Mouse (Mus musculus) myocyte (in vitro differentiated cells): Measurements from ENCODE around the gene Ptprj.

Experiments used
- E2F4 ChIP-seq: IDR thresholded peaks from one replicate; pipeline ENCODE4 v1.6.1; 2011; ENCODE audit warnings: mild to moderate bottlenecking, control low read depth, moderate library complexity; ENCODE audit not compliant: insufficient read depth
- MAX ChIP-seq: IDR thresholded peaks from one replicate; pipeline ENCODE4 v1.6.1; 2011; ENCODE audit warnings: low read depth, mild to moderate bottlenecking, control low read depth
- POLR2A ChIP-seq: IDR thresholded peaks from one replicate; pipeline ENCODE4 v1.6.1; 2011; ENCODE audit warnings: low read depth, mild to moderate bottlenecking, control low read depth, moderate library complexity; ENCODE audit not compliant: insufficient read length
- POLR2AphosphoS2 ChIP-seq: IDR thresholded peaks from one replicate; pipeline ENCODE4 v1.6.1; 2011; ENCODE audit warnings: low read depth, control low read depth; ENCODE audit not compliant: insufficient read length
- SRF ChIP-seq: IDR thresholded peaks from one replicate; pipeline ENCODE4 v1.6.1; 2011; ENCODE audit warnings: low read depth; ENCODE audit not compliant: control insufficient read depth, insufficient read length
- TCF12 ChIP-seq: IDR thresholded peaks from one replicate; pipeline ENCODE4 v1.6.1; 2011; ENCODE audit warnings: mild to moderate bottlenecking, control low read depth; ENCODE audit not compliant: poor library complexity, insufficient read depth, severe bottlenecking

GRCm38 (mm10) chr2:90568961-90569481, 11.4 kb downstream of the Ptprj start:
- no peak for TF ChIP-seq POLR2A
- TF ChIP-seq E2F4 = no peak
- TF ChIP-seq SRF = no peak
- no peak for TF ChIP-seq POLR2AphosphoS2
- TF ChIP-seq TCF12 = no peak
- TF ChIP-seq MAX = no peak
